Mouse (Mus musculus) cerebellum, adult 2 months (tissue): ENCODE results near the gene Tmem120b. TPM values are rescaled to one million over a fixed set of nuclear protein-coding genes. Genes with fewer than 3 reads are reported as not detected.

Experiments used
- DNase-seq, 2 experiments: peaks; one replicate each; pipeline ENCODE4 v3.0.0; 2021
- H3K27ac ChIP-seq: fragments of 200-500 bp; 2 replicates; pipeline ENCODE4 v1.5.1; 2012; ENCODE audit warnings: low read length, control low read depth, inconsistent platforms; ENCODE audit not compliant: insufficient read depth
- H3K27me3 ChIP-seq: fragments of 200-500 bp; 2 replicates; pipeline ENCODE4 v1.6.1; 2012; ENCODE audit warnings: inconsistent platforms, mild to moderate bottlenecking, low read length, moderate library complexity; ENCODE audit not compliant: control insufficient read depth, insufficient read depth
- H3K4me1 ChIP-seq: fragments of 200-500 bp; 2 replicates; pipeline ENCODE4 v1.6.1; 2011; ENCODE audit warnings: low read length; ENCODE audit not compliant: control insufficient read depth, insufficient read depth
- H3K4me3 ChIP-seq: fragments of 200-500 bp; replicated peaks from 2 replicates; pipeline ENCODE3; 2011; ENCODE audit warnings: mild to moderate bottlenecking, low read depth, low read length, control low read depth; ENCODE audit not compliant: insufficient read depth
- CTCF ChIP-seq: fragments of 200-500 bp; IDR thresholded peaks from 2 replicates; pipeline ENCODE4 v1.5.1; 2011; ENCODE audit warnings: low read depth, mild to moderate bottlenecking, control low read depth, low read length, moderate library complexity, borderline replicate concordance; ENCODE audit not compliant: insufficient read depth
- POLR2A ChIP-seq: fragments of 200-500 bp; IDR thresholded peaks from 2 replicates; pipeline ENCODE4 v1.6.1; 2011; ENCODE audit warnings: low read length, control low read depth, borderline replicate concordance; ENCODE audit not compliant: insufficient read depth
- WGBS: fragments of 180-500 bp; shearing (Covaris S2); methylation state at CpG from one replicate; pipeline ENCODE4 v1.1.7; 2018; 5-methylcytosine and 5-hydroxymethylcytosine counted together
- polyA plus RNA-seq: library from polyadenylated mRNA; depleted of rRNA; stranded (reverse); fragments of >200 nt; gene quantifications from 2 replicates; pipeline ENCODE4 v1.2.3, GENCODE M21; 2012

The Tmem120b gene
- polyA plus RNA-seq, 1 experiment, result 21.8 TPM

- Histone ChIP-seq H3K27ac (peak overlapping the region; percentile 16; the same call in 1 of the 2 replicates), H3K4me1 (peaks cover 30% of the 10 kb centered on the region), H3K4me3 (no peak overlapping the region), H3K27me3 (no peaks in the 10 kb centered on the region)
- DNase-seq, result peak; percentile 75 to 76
- WGBS, result 10% methylated on average over 13 of the region's 13 CpGs
- TF ChIP-seq POLR2A (no peak), CTCF (no peak)
These were observed 66.1 kb downstream of the Tmem120b start for GRCm38 (mm10) chr5:123134186-123134874.

- H3K27me3 ChIP-seq, result no peaks in the 10 kb centered on the region
These were observed 66.7 kb downstream of the Tmem120b start for GRCm38 (mm10) chr5:123134875-123135382.

GRCm38 (mm10) chr5:123135471-123136360 is 67.5 kb downstream of the Tmem120b start:
- Histone ChIP-seq H3K4me3 (peak overlapping the region; percentile 45), H3K4me1 (peaks cover 30% of the 10 kb centered on the region), H3K27me3 (no peaks in the 10 kb centered on the region), H3K27ac (peak overlapping the region; percentile 100)
- peak; percentile 68 to 69 for DNase-seq
- WGBS, result 7% methylated on average over 30 of the region's 30 CpGs
- no peak for TF ChIP-seq CTCF

More at GRCm38 (mm10) chr5:123134875-123135382, 66.7 kb downstream of the Tmem120b start:
- TF ChIP-seq POLR2A (no peak), CTCF (no peak)
- no peak for DNase-seq
- Histone ChIP-seq H3K27ac (no peak overlapping the region; the same call in 1 of the 2 replicates), H3K4me3 (no peak overlapping the region), H3K4me1 (peaks cover 30% of the 10 kb centered on the region)
- 26% methylated on average over 8 of the region's 8 CpGs for WGBS

- Histone ChIP-seq H3K4me3 (peak overlapping the region; percentile 45), H3K27me3 (no peaks in the 10 kb centered on the region), H3K27ac (peak overlapping the region; percentile 100), H3K4me1 (peaks cover 30% of the 10 kb centered on the region)
- 4% methylated on average over 13 of the region's 13 CpGs for WGBS
- peak; percentile 69 to 73 for DNase-seq
- TF ChIP-seq CTCF (no peak), POLR2A (no peak)
These were observed 68.3 kb downstream of the Tmem120b start for GRCm38 (mm10) chr5:123136361-123137043.

GRCm38 (mm10) chr5:123137044-123137909 is 69.1 kb downstream of the Tmem120b start:
- TF ChIP-seq CTCF (no peak), POLR2A (no peak)
- peaks cover 30% of the 10 kb centered on the region for H3K4me1 ChIP-seq
- H3K27me3 ChIP-seq, result no peaks in the 10 kb centered on the region
- 2% methylated on average over 20 of the region's 20 CpGs for WGBS
- peak overlapping the region; percentile 100 for H3K27ac ChIP-seq
- H3K4me3 ChIP-seq, result peak overlapping the region; percentile 84
- peak; percentile 68 to 70 for DNase-seq

- no peak for TF ChIP-seq POLR2A
- no peak for TF ChIP-seq CTCF
- Histone ChIP-seq H3K27ac (peak overlapping the region; percentile 100), H3K27me3 (no peaks in the 10 kb centered on the region), H3K4me1 (peaks cover 30% of the 10 kb centered on the region), H3K4me3 (peak overlapping the region; percentile 84)
- WGBS, result 0% methylated on average over 6 of the region's 6 CpGs
- DNase-seq, result no peak
These were observed 69.7 kb downstream of the Tmem120b start for GRCm38 (mm10) chr5:123137910-123138229.
